Mouse (Mus musculus): ENCODE results near the gene Sft2d2. TPM values are rescaled to one million over a fixed set of nuclear protein-coding genes. Genes with fewer than 3 reads are reported as not detected.

Gene Sft2d2
- polyA plus RNA-seq, 1 experiment from 2014 or later: 30.5 TPM

- 88% methylated on average over 8 of the region's 8 CpGs for WGBS
- H3K4me3 ChIP-seq: no peak overlapping the region
- H3K4me1 ChIP-seq (replicated peaks): no peaks in the 10 kb centered on the region
- no peak overlapping the region for H3K27ac ChIP-seq (ENCODE audit: poor library complexity, severe bottlenecking)
- H3K4me2 ChIP-seq: no peak overlapping the region
- H3K36me3 ChIP-seq: peaks cover 6% of the 10 kb centered on the region
- no peaks in the 10 kb centered on the region for H3K27me3 ChIP-seq (replicated peaks)
- ATAC-seq (ENCODE audit: insufficient number of reproducible peaks, low FRiP score): no peak
- no peaks in the 10 kb centered on the region for H3K9me3 ChIP-seq (replicated peaks)
- no peak overlapping the region for H3K9ac ChIP-seq
Measured at GRCm38 (mm10) chr1:165171277-165171676, 23.0 kb downstream of the Sft2d2 start.

DNA sequence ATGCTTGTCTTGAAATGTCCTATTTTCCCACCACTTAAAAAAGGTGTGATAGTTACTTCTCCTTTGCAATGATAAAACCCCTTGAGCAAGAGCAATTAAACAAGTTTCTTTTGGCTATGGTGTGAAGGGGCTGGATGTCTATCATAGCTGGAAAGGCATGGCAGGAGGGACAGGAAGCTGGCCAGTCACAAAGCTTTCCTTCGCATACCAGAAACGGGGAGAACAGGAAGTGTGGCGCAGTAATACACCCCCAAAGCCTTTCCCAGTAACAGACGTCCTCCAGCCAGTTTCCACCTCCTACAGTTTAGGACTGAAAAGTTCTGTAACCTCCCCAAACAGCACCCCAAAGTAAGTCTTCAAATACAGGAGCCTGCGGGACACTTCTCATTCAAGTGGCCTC lies 24.1 kb downstream of the Sft2d2 start:
- Histone ChIP-seq H3K36me3 (no peaks in the 10 kb centered on the region), H3K27me3 (replicated peaks) (no peaks in the 10 kb centered on the region), H3K27ac (ENCODE audit: poor library complexity, severe bottlenecking) (no peak overlapping the region), H3K9me3 (replicated peaks) (no peaks in the 10 kb centered on the region), H3K9ac (no peak overlapping the region), H3K4me2 (no peak overlapping the region), H3K4me3 (no peak overlapping the region), H3K4me1 (replicated peaks) (no peaks in the 10 kb centered on the region)
- no peak for ATAC-seq (ENCODE audit: insufficient number of reproducible peaks, low FRiP score)
- WGBS: 60% methylated on average over 5 of the region's 5 CpGs

GRCm38 (mm10) chr1:165169462-165169861 lies 24.8 kb downstream of the Sft2d2 start:
- Histone ChIP-seq H3K4me2 (no peak overlapping the region), H3K36me3 (no peaks in the 10 kb centered on the region), H3K9me3 (replicated peaks) (no peaks in the 10 kb centered on the region), H3K27ac (ENCODE audit: poor library complexity, severe bottlenecking) (no peak overlapping the region), H3K27me3 (replicated peaks) (no peaks in the 10 kb centered on the region), H3K9ac (no peak overlapping the region), H3K4me1 (replicated peaks) (no peaks in the 10 kb centered on the region), H3K4me3 (no peak overlapping the region)
- no peak for ATAC-seq (ENCODE audit: insufficient number of reproducible peaks, low FRiP score)
- WGBS: 76% methylated on average over 3 of the region's 3 CpGs

DNA sequence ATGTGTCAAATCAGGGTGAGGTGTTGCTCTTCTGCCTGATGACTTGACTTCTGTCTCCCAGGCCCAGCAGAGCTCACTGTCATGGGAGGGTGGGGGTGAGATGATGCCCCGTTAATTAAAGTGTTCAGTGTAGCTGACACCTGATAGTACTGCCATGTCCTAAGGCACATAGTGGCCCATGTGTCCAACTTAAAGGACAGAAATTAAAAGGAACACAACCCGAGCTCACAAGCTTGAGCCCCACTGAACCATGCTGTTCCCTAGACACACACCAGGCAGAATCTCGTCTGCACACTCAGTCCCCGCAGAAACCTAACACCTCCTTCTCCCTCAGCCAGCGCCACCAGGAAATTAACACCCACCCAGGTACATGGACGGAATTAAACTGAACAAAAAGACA lies 29.3 kb downstream of the Sft2d2 start:
- Histone ChIP-seq H3K4me3 (no peak overlapping the region), H3K27me3 (replicated peaks) (no peaks in the 10 kb centered on the region), H3K27ac (ENCODE audit: poor library complexity, severe bottlenecking) (no peak overlapping the region), H3K4me1 (replicated peaks) (no peaks in the 10 kb centered on the region), H3K9me3 (replicated peaks) (no peaks in the 10 kb centered on the region), H3K9ac (no peak overlapping the region), H3K4me2 (no peak overlapping the region), H3K36me3 (no peaks in the 10 kb centered on the region)
- WGBS: 83% methylated on average over 6 of the region's 6 CpGs
- ATAC-seq (ENCODE audit: insufficient number of reproducible peaks, low FRiP score): no peak

DNA sequence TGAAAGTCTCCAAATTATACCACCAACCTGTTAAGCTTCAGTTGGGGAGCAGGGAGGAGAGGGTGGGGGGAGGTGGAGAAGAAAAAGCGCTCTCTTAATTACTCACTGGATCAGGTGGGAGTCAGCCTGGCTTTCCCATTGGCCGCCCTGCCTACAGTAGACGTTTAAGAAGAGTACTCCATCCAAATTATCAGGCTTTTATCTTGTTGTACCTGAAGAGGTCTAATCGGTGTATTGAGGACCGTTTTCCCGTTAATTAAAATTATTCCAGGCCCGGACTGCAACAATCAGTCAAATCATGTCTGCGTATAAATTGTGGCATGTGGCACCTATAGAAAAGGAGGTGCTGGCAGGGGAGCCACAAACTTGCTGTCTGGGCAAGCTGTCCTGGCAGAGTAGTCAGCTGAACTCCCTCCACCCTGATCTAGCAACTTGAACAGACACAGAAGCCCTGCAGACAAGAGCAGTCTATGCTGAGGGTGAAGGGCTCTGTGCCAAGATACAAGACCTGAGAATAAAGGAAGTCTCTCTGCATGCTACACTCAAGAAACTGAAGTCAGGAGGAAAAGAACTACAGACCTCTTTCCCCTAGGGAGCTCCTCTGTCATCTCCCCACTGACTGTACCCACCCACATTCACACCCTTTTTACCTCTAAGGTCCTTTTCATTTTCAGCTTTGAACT lies 33.4 kb downstream of the Sft2d2 start, which contains the start of gene Tbx19:
Gene Tbx19 (minus strand): TSS at position 51 of the 683 bp plus-strand sequence.
- Histone ChIP-seq H3K36me3 (no peaks in the 10 kb centered on the region), H3K4me2 (no peak within 1 kb of the TSS), H3K9me3 (replicated peaks) (no peaks in the 10 kb centered on the region), H3K27ac (ENCODE audit: poor library complexity, severe bottlenecking) (no peak within 1 kb of the TSS), H3K27me3 (replicated peaks) (no peaks in the 10 kb centered on the region), H3K4me1 (replicated peaks) (no peaks in the 10 kb centered on the region), H3K9ac (no peak within 1 kb of the TSS), H3K4me3 (no peak within 1 kb of the TSS)
- no peak for ATAC-seq (ENCODE audit: insufficient number of reproducible peaks, low FRiP score)
- WGBS: 76% methylated on average over 8 of the region's 8 CpGs

- 68% methylated on average over 10 of the region's 10 CpGs for WGBS
- Histone ChIP-seq H3K4me3 (no peak overlapping the region), H3K4me2 (no peak overlapping the region), H3K27me3 (replicated peaks) (no peaks in the 10 kb centered on the region), H3K9me3 (replicated peaks) (no peaks in the 10 kb centered on the region), H3K9ac (no peak overlapping the region), H3K27ac (ENCODE audit: poor library complexity, severe bottlenecking) (no peak overlapping the region), H3K4me1 (replicated peaks) (no peaks in the 10 kb centered on the region), H3K36me3 (no peaks in the 10 kb centered on the region)
- no peak for ATAC-seq (ENCODE audit: insufficient number of reproducible peaks, low FRiP score)
Measured at GRCm38 (mm10) chr1:165158841-165159240, 35.4 kb downstream of the Sft2d2 start.

DNA sequence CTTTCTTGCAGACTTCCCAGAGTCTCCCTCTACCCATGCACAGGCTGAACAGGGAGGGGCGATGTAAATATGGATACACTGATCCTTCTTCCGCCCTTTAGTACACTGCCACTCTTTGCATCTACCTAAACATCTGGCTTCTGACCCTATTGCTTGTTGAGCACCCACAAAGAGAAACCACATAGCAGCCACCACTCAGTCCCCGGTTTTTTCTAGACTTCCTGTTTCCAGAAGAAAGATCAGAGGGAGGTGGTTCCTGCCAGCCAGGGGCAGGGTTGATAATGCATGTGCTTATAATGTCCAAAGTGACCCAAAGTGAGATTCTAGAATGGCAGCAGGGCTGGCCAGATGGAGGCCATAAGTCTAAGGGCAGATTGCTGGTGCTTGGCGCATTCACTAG lies 40.1 kb downstream of the Sft2d2 start:
- Histone ChIP-seq H3K9me3 (replicated peaks) (no peaks in the 10 kb centered on the region), H3K4me2 (no peak overlapping the region), H3K36me3 (no peaks in the 10 kb centered on the region), H3K9ac (no peak overlapping the region), H3K4me1 (replicated peaks) (peaks cover 12% of the 10 kb centered on the region), H3K27ac (ENCODE audit: poor library complexity, severe bottlenecking) (no peak overlapping the region), H3K27me3 (replicated peaks) (no peaks in the 10 kb centered on the region), H3K4me3 (no peak overlapping the region)
- no peak for ATAC-seq (ENCODE audit: insufficient number of reproducible peaks, low FRiP score)
- WGBS: 78% methylated on average over 4 of the region's 4 CpGs

- H3K27me3 ChIP-seq (replicated peaks): no peaks in the 10 kb centered on the region
- no peaks in the 10 kb centered on the region for H3K9me3 ChIP-seq (replicated peaks)
- no peak overlapping the region for H3K27ac ChIP-seq (ENCODE audit: poor library complexity, severe bottlenecking)
- no peak overlapping the region for H3K4me3 ChIP-seq
- peaks cover 12% of the 10 kb centered on the region for H3K4me1 ChIP-seq (replicated peaks)
- H3K4me2 ChIP-seq: no peak overlapping the region
- H3K36me3 ChIP-seq: no peaks in the 10 kb centered on the region
- WGBS: 53% methylated on average over 8 of the region's 8 CpGs
- 0 out of 2 replicates have a peak, but pooled peaks have one; percentile 4 for ATAC-seq (ENCODE audit: insufficient number of reproducible peaks, low FRiP score)
- H3K9ac ChIP-seq: no peak overlapping the region
Measured at GRCm38 (mm10) chr1:165151216-165151615, 43.0 kb downstream of the Sft2d2 start.

DNA sequence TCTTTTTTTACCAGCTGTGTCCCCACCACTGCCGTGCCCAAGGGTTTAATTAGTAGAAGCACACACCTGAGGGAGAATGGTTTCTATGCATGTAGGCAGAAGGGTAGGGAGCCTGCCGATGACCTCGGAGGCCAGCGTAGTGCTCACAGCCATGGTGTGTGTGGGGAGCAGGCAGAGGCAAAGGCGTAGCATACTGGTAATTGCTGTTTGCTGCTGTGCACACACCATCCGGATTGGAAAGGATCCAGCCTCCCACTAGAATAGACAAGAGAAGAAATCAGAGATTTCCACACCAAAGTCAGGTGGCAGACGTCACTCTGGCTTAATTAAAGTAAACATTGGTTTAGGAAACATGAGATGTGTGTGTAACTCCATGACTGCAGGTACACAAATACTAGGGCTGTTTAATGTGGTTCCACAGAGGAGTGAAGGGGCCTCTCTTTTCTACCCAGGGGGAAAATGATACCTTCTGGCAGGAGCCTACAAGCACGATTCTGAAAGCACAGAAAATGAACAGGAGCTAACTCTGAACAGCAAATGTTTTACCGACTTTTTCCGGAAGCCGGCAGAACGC lies 51.8 kb downstream of the Sft2d2 start:
- Histone ChIP-seq H3K27ac (ENCODE audit: poor library complexity, severe bottlenecking) (no peak overlapping the region), H3K4me3 (no peak overlapping the region), H3K36me3 (no peaks in the 10 kb centered on the region), H3K9me3 (replicated peaks) (peaks cover 10% of the 10 kb centered on the region; the same call in 1 of the 2 replicates), H3K4me1 (replicated peaks) (0 out of 2 replicates have a peak, but pooled peaks cover 7% of the 10 kb centered on the region), H3K9ac (no peak overlapping the region), H3K27me3 (replicated peaks) (no peaks in the 10 kb centered on the region), H3K4me2 (no peak overlapping the region)
- no peak for ATAC-seq (ENCODE audit: insufficient number of reproducible peaks, low FRiP score)
- 78% methylated on average over 12 of the region's 12 CpGs for WGBS

GRCm38 (mm10) chr1:165140227-165140626 lies 54.0 kb downstream of the Sft2d2 start:
- 42% methylated on average over 3 of the region's 3 CpGs for WGBS
- no peaks in the 10 kb centered on the region for H3K36me3 ChIP-seq
- H3K27ac ChIP-seq (ENCODE audit: poor library complexity, severe bottlenecking): no peak overlapping the region
- H3K4me2 ChIP-seq: no peak overlapping the region
- peaks cover 10% of the 10 kb centered on the region; the same call in 1 of the 2 replicates for H3K9me3 ChIP-seq (replicated peaks)
- no peak overlapping the region for H3K9ac ChIP-seq
- no peaks in the 10 kb centered on the region for H3K27me3 ChIP-seq (replicated peaks)
- ATAC-seq (ENCODE audit: insufficient number of reproducible peaks, low FRiP score): no peak
- H3K4me1 ChIP-seq (replicated peaks): 0 out of 2 replicates have a peak, but pooled peaks cover 7% of the 10 kb centered on the region
- no peak overlapping the region for H3K4me3 ChIP-seq

- Histone ChIP-seq H3K36me3 (no peaks in the 10 kb centered on the region), H3K9me3 (replicated peaks) (0 out of 2 replicates have a peak, but pooled peaks cover 3% of the 10 kb centered on the region), H3K9ac (no peak overlapping the region), H3K4me3 (no peak overlapping the region), H3K27ac (ENCODE audit: poor library complexity, severe bottlenecking) (no peak overlapping the region), H3K4me2 (no peak overlapping the region), H3K4me1 (replicated peaks) (no peaks in the 10 kb centered on the region), H3K27me3 (replicated peaks) (no peaks in the 10 kb centered on the region)
- 74% methylated on average over 2 of the region's 2 CpGs for WGBS
- no peak for ATAC-seq (ENCODE audit: insufficient number of reproducible peaks, low FRiP score)
Measured at GRCm38 (mm10) chr1:165133858-165134257, 60.4 kb downstream of the Sft2d2 start.
